Mouse (Mus musculus): ENCODE measurements around the gene Tmprss7.

GRCm38 (mm10) chr16:45632420-45632819 lies 61.0 kb downstream of the Tmprss7 start:
- TF ChIP-seq CTCF (IDR thresholded peaks at IDR 0.05; ENCODE audit: extremely low read depth, insufficient read length, insufficient replicate concordance, low read depth, low read length) (no peak), POLR2A (IDR thresholded peaks at IDR 0.05; ENCODE audit: low read depth, low read length) (no peak)

Measured in small intestine, adult 2 months (tissue).